Mouse (Mus musculus) liver, embryonic 16.5 days (tissue): ENCODE results near the gene Dapk1. TPM values are rescaled to one million over a fixed set of nuclear protein-coding genes. Genes with fewer than 3 reads are reported as not detected.

Experiments
- ATAC-seq: fragments of 200-750 bp; cut with Nextera tagmentation; 2 replicates; pipeline ENCODE4 v1.8.0; 2017; ENCODE audit warnings: low read depth, mild to moderate bottlenecking, moderate number of reproducible peaks, moderate library complexity
- H3K27ac ChIP-seq: fragments of 300-500 bp; sonication (generic); 2 replicates; pipeline ENCODE4 v1.5.1; 2014; ENCODE audit warnings: mild to moderate bottlenecking, low read length
- H3K27me3 ChIP-seq: fragments of 300-500 bp; sonication (generic); 2 replicates; pipeline ENCODE4 v1.6.1; 2014; ENCODE audit warnings: low read depth, low read length, mixed read lengths; ENCODE audit not compliant: control insufficient read depth, insufficient read depth
- H3K36me3 ChIP-seq: fragments of 300-500 bp; sonication (generic); 2 replicates; pipeline ENCODE4 v1.6.1; 2014; ENCODE audit warnings: mild to moderate bottlenecking; ENCODE audit not compliant: control insufficient read depth, insufficient read depth
- H3K4me1 ChIP-seq: fragments of 300-500 bp; sonication (generic); 2 replicates; pipeline ENCODE4 v1.6.1; 2014; ENCODE audit warnings: low read depth, low read length, mixed read lengths; ENCODE audit not compliant: control insufficient read depth
- H3K4me2 ChIP-seq: fragments of 300-500 bp; sonication (generic); 2 replicates; pipeline ENCODE4 v1.6.1; 2014; ENCODE audit warnings: low read depth, low read length, mixed read lengths
- H3K4me3 ChIP-seq: fragments of 300-500 bp; sonication (generic); 2 replicates; pipeline ENCODE4 v1.5.1; 2014; ENCODE audit warnings: low read depth, mild to moderate bottlenecking, low read length
- H3K9ac ChIP-seq: fragments of 300-500 bp; sonication (generic); 2 replicates; pipeline ENCODE4 v1.6.1; 2014; ENCODE audit warnings: low read depth, low read length
- H3K9me3 ChIP-seq: fragments of 300-500 bp; sonication (generic); replicated peaks from 2 replicates; pipeline ENCODE4 v1.6.1; 2016; ENCODE audit warnings: low read length; ENCODE audit not compliant: control insufficient read depth
- WGBS: fragments of 180-500 bp; shearing (Covaris S2); extraction: QIAGEN DNeasy Blood & Tissue Kit; methylation state at CpG from one replicate; pipeline ENCODE4 v1.1.7; 2014; ENCODE audit not compliant: insufficient replicate concordance; 5-methylcytosine and 5-hydroxymethylcytosine counted together
- polyA plus RNA-seq: library from polyadenylated mRNA; unstranded; fragments of >200 nt; fragmentation: Nextera tagmentation; extraction: Ambion mirVana; gene quantifications from 2 replicates; pipeline ENCODE4 v1.2.1, GENCODE M21; 2015

Gene Dapk1
- polyA plus RNA-seq, 1 experiment from 2014 or later = 8.9 TPM

DNA sequence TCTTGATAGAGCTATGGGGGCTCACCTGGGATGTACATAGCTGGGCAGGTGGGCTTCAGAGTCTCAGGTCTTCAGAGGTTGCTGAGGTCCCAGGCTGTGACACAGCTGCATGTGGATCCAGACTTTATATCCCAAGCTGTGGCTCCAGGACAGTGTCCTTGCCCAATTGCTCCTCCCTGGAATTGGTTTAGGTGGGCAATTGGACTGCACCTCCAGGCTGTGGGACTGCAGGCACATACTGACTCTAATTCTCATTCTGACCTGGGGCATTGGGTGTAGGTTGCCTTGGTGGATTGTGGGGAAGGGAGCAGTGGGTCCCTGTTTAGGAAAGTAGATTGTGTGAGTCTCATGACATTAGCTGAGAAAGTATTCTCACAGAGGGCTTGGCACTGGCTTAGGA lies 184.5 kb downstream of the Dapk1 start, which contains the start of gene BC051665:
TSS of gene BC051665 (minus strand) at position 101 of the 400 bp plus-strand sequence.
- no peak for ATAC-seq

GRCm38 (mm10) chr13:60789466-60789865 lies 187.7 kb downstream of the Dapk1 start:
- no peak for ATAC-seq
- no peaks in the 10 kb centered on the region for H3K27me3 ChIP-seq
- H3K4me1 ChIP-seq = no peaks in the 10 kb centered on the region
- no peak overlapping the region for H3K9ac ChIP-seq
- no peaks in the 10 kb centered on the region for H3K9me3 ChIP-seq
- no peaks in the 10 kb centered on the region for H3K36me3 ChIP-seq
- 55% methylated on average over 1 of the region's 1 CpGs for WGBS
- H3K27ac ChIP-seq = no peak overlapping the region
- H3K4me2 ChIP-seq = no peak overlapping the region
- no peak overlapping the region for H3K4me3 ChIP-seq

More for the DNA sequence above, 184.5 kb downstream of the Dapk1 start, which contains the start of gene BC051665:
- Histone ChIP-seq H3K9ac (no peak within 1 kb of the TSS), H3K27me3 (no peaks in the 10 kb centered on the region), H3K4me1 (no peaks in the 10 kb centered on the region), H3K4me2 (no peak within 1 kb of the TSS), H3K27ac (no peak within 1 kb of the TSS), H3K9me3 (no peaks in the 10 kb centered on the region), H3K4me3 (no peak within 1 kb of the TSS), H3K36me3 (no peaks in the 10 kb centered on the region)

DNA sequence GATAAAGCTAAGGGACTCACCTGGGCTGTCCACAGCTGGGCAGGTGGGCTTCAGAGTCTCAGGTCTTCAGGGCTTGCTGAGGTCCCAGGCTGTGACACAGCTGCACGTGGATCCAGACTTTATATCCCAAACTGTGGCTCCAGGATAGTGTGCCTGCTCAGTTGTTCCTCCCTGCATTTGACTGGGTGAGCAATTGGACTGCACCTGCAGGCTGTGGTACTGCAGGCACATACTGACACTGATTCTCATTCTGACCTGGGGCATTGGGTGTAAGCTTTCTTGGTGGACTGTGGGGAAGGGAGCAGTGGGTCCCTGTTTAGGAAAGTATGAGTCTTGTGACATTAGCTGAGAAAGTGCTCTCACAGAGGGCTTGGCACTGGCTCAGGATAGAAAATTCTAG lies 201.0 kb downstream of the Dapk1 start, which contains the start of gene Ctsll3:
TSS of gene Ctsll3 (minus strand) at position 101 of the 400 bp plus-strand sequence.
- no peak for ATAC-seq
- Histone ChIP-seq H3K4me3 (no peak within 1 kb of the TSS), H3K4me1 (no peaks in the 10 kb centered on the region), H3K27me3 (no peaks in the 10 kb centered on the region), H3K9ac (no peak within 1 kb of the TSS), H3K4me2 (no peak within 1 kb of the TSS), H3K36me3 (no peaks in the 10 kb centered on the region), H3K9me3 (no peaks in the 10 kb centered on the region), H3K27ac (no peak within 1 kb of the TSS)
- WGBS = 28% methylated on average over 1 of the region's 1 CpGs

GRCm38 (mm10) chr13:60809690-60810089 lies 207.9 kb downstream of the Dapk1 start:
- H3K4me3 ChIP-seq = no peak overlapping the region
- no peaks in the 10 kb centered on the region for H3K36me3 ChIP-seq
- no peak overlapping the region for H3K27ac ChIP-seq
- H3K9ac ChIP-seq = no peak overlapping the region
- H3K4me2 ChIP-seq = no peak overlapping the region
- H3K27me3 ChIP-seq = no peaks in the 10 kb centered on the region
- ATAC-seq = no peak
- no peaks in the 10 kb centered on the region for H3K9me3 ChIP-seq
- no peaks in the 10 kb centered on the region for H3K4me1 ChIP-seq
- 45% methylated on average over 2 of the region's 2 CpGs for WGBS

- Histone ChIP-seq H3K36me3 (no peaks in the 10 kb centered on the region), H3K4me2 (no peak overlapping the region), H3K4me1 (no peaks in the 10 kb centered on the region), H3K27me3 (no peaks in the 10 kb centered on the region), H3K4me3 (no peak overlapping the region), H3K27ac (no peak overlapping the region), H3K9ac (no peak overlapping the region), H3K9me3 (no peaks in the 10 kb centered on the region)
- whole genome bisulfite sequencing = 45% methylated on average over 6 of the region's 6 CpGs
- ATAC-seq = no peak
These were observed 211.0 kb downstream of the Dapk1 start for GRCm38 (mm10) chr13:60812768-60813167.

Other genes starting within 250 kb of the Dapk1 start
- gene BC051665, start 184.4 kb downstream of the Dapk1 start, polyA plus RNA-seq = not detected in 2 replicates
- gene Ctsll3, start 200.9 kb downstream of the Dapk1 start, polyA plus RNA-seq = not detected in 2 replicates